Mouse (Mus musculus): ENCODE measurements around the gene Lyl1. TPM values are rescaled to one million over a fixed set of nuclear protein-coding genes. Genes with fewer than 3 reads are reported as not detected.

Lyl1 gene
- polyA plus RNA-seq (2012; rRNA removed), result 7.8 and 8.5 TPM in 2 replicates

DNA sequence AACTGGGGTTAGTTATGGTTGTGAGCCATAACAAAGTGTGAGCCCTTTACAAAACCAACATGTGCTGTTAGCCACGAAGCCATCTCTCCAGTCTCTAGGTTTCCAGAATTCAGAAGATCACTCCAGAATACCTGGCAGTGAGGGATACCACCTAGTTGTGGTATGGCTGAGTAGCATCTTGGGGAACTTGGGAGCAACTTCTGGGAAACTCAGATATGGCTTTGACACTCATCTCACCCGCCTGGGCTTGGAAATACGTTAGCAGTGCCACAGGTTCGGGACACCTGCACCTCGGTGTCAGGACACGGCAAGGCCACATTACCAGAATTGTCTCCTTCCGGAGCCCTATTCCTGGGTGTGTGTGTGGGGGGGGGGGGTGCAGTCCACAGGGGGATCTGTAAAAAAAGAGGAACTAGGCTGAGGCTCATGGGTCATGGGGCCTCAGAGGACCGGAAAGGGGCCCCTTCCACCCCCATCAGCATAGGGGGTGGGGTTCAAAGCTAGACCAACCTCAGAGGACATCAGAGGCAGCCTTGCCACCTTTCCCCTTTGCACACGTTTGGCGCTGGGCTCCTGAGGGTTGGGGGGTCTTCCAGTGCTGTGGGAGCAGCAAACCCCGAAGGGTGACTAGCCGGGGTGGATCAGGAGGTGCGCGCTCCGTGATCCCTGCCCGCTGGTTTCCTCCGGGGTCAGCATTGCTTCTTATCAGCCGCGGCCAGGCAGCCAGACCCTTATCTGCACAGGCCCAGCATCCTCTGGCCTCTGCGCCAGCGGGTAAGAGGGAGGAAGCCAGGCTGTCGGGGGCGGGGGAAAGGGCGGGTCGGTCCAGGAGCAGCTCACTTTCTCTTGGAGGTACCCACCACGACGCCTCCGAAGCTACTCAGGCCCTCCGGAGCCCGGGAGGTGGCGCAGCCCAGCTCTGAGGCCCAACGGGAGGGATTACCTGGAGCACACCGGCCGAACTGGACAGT is at the start of gene Lyl1:
Lyl1 (plus strand) TSS at position 517 of the 971 bp plus-strand sequence.
- no peak for DNase-seq (ENCODE audit: low read depth)

DNA sequence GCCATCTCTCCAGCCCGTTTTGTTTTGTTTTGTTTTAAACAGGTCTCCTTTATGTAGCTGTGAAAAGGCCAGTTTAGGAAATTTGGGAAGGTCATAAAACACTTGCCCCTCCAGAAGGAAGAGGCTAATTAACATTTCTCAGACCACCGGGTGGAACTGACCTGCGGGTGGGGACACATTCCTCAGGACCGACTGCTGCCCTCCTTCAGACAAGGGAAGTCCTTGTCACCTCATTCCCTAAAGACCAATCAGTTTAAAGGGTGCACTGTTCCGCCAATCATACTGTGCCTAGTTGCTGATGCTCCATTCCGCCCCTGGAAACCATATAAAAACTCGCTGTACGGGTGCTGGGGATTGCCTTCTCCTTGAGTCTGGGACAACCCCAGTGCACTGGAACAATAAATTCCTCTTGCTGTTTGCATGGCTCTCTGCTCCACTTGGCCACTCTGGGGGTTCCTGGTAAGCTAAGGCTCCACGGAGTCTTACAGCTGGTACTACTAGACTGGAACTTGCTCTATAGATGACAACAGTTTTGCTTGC is 48.1 kb upstream of the Lyl1 start:
- no peak for DNase-seq (ENCODE audit: low read depth)

DNA sequence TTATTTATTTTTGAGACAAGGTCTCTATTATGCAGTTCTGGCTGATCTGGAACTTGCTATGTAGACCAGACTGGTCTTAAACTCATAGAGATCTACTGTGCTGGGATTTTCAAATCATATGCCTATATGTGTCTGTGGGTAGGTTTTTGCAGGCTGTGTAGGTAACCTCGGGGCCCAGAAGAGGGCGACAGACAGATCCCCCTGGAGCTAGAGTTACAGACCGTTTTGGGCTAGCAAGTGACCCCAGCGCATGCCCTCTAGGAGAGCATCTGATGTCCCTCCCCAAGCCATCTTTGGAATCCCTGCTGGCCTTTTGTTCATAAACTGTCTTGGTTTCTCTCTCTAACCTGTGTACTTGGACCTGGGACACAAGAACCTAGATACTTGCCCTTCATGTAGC is 46.7 kb upstream of the Lyl1 start:
- DNase-seq (ENCODE audit: low read depth), result no peak

DNA sequence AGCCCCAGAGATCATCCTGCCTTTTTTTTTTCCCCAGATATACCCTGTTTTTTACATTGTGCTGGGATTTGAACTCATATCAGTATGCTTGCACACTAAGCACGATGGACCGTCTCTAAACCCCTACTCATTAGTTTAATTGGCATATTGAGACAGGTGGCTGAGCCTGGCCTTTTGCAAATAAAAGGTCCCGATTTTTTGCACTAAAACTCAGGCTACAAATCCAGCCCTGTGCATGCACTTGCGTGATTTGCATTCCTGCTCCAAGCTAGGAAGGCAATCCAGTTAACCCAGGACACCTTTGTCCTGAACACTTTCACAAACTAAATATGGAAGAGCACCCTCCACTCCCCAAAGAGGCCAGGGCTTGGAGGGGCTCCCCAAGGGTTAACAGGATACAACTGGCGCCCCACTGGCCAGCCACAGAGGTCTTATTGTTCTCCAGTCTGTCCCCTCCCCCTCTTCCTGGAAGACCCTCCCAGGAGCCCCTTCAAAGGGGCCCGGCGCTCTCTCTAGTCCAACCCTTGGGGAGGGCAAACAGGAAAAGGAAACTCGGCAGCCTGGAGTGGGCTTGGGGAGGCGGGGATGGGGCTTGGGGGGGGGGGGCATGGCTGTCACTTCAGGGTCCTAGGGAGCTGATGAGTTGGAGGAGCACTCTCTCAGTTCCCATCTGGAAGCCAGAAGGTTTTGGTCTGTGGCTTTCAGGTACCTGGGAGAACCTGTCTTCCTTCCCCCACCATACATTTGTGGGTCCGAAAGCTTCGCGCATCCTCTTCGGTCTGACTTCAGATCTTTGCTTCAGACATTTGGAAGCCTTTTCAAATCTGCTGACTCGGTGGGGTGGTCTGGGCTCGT is 45.7 kb upstream of the Lyl1 start:
- DNase-seq (ENCODE audit: low read depth), result no peak

DNA sequence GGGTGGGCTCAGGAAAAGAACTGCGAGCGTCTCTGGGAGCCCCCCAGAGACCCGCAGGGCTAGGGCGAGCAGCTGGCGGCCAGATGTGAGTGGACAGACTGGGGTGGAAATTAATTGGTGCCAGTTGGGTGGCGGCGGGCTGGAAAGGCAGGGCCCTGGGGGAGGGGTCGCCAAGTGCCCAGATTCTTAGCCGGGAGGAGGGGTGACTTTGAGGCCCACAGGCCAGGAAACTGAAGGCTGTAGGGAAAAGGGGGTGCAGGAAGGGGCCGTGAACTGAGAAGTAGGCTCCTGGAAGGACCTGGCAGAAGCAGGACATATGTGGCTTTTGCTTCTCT is 45.1 kb upstream of the Lyl1 start:
- DNase-seq (ENCODE audit: low read depth), result no peak

DNA sequence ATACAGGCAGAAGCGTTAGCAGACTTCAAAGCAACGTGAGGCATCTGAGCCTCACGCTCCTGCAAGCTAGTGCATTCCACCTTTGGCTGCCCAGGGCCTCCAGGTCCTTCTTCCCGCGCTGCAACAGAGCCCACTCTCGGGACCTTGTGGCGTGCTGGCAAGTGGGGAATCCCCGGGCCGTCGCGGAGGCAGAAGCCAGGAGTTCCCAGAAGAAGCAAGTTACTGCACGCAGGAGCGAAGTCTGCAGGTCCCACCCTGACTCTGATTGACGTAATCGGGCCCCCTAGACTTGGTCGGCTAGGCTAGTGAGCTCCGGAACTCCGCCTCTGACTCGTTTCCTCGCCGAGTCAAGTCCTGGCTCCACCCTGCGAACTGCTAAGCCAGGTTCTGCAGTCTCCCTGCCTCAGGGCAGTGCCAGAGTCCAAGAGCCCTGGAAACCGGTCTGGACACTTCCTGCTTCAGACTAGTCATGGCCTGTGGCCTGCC is 44.6 kb upstream of the Lyl1 start:
- DNase-seq (ENCODE audit: low read depth), result no peak

DNA sequence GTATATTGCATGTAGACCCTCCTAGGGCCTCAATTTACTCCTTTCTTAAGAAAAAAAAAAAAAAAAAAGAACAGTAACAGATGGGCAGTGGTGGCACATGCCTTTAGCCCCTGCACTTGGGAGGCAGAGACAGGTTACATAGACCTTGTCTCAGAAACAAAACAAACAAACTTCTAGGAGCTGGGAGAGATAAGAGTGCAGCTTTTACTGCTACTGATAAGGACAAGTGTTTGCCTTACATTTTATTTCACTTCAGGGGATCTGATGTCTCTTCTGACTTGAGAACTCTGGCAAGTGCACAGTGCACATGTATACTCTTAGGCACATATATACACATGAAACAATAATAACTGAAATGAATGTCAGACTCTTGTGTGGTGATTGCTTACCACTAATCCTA is 44.1 kb upstream of the Lyl1 start:
- no peak for DNase-seq (ENCODE audit: low read depth)

DNA sequence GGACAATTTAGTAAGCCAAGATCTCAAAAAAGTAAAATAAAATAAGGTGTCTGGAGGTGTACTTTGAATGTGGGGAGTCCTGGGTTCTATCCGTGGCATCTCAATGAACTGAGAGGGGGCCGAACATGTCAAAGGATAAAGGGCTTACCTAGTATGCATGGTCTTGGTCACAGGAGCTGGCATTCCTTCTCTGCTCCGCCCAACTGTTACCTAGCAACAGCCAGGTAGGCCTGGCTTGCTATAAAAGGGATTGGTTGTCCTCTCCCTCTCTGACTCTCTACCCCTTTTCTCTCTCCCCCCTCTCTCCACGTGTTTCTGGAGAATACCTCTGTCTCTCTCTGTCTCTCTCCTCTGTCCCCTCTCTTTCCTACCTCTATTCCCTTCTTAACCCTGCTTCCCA is 43.6 kb upstream of the Lyl1 start:
- DNase-seq (ENCODE audit: low read depth), result no peak

DNA sequence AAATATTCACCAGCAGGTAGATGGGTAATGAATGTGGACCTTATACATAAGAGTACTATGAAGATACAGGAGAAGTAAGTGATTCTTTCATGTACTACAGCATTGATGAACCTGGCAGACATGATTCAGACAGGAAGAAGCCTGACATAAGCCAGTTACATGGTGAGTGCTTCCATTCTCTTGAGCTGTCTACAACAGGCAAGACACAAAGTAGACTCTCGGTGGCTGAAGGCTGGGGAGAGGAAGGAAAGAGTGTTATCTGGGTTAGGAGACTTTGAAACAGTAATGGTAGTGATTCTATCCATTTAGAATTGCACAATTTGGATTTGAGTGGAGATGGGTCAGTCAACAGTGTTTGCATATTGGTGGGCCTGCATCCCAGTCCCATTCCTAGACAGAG is 42.3 kb upstream of the Lyl1 start:
- DNase-seq (ENCODE audit: low read depth), result no peak

DNA sequence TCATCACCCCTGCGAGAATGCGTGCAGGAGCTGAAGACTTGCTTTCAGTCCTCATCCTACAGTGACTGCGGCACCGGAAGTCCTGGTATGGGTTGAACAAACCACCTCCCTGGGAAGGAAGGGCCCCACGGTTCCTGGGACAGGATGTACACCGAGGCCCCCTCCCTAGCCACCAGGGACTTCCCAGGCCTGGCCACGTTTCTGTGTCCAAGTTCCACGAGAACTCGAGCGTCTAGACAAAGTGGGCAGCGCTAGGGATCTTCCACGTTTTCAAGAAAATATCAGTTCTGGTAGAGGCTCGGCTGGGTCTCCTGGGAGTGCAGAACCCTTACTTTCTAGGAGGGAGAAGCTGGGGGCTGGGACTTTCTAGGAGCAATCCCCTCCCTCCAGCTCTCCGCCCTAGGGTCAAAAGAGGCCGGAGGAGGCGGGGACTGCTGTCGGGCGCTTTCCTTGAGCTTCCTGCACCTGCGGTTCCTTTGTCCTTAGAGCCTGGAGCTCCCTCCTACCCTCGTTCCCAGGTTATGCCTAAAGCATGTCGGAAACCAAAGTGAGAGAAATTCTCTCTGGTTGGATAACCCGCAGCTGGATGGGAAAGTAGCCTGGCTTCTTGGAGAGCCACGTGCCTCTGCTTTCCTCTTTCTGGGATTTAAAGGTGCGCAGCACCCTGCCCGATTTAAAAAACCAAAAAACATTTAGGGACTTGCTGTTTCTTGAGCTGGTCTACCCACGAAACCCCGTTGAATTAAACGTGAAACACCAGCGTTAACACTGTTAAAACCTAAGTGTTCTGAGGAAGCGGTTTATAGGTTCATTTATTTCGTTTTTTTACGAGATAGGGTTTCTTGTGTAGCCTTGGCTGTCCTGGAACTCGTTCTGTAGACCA is 41.1 kb upstream of the Lyl1 start:
- no peak for DNase-seq (ENCODE audit: low read depth)

DNA sequence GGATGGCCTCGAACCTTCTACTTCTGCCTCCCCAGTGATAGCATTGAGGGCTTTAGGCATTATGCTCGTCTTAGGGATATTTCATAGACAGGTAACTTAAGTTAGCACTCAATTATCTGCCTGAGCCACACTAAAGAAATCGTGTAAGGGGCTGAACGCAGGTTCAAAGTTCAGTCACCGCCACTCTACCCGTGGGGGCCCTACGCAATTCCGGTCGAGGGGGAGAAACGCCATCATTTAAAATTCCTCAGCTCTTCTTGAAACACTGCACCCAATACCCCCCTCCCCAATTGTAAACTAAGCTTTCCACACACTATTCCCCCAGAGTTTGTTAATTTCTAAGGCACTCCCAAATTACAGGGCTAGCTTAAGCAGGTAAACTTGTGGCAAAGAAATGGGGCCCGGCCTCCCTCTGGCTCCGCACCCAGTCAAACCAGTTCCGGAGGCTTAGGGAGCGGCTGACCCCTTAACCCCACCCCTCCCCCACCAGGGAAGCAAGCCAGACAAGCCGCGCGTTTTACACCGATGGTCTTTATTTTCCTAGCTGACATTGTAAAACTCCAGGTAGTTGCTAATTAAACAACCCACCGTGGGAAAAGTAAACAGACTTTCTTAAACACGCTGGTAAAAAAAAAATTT is 40.3 kb upstream of the Lyl1 start:
- no peak for DNase-seq (ENCODE audit: low read depth)

DNA sequence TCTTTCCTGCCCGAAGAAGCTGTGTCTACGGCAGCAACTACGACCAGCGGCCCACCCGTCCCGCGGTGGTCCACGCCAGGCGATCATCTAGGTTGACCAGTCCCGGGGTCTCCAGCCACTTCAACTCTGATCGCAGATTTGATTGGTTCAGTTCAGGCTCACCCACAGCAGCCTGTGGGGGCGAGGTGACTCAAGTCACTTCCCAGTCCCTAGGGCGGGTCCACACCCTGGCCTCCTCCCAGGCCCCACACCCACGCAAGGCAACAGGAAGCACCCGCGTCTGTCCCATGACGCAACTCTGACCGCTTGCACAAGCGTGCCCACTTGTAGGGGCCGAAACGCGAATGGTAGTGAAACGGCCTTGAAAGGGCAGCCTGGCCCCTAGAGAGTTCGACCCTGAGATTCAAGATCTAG is 39.8 kb upstream of the Lyl1 start:
- DNase-seq (ENCODE audit: low read depth), result no peak

DNA sequence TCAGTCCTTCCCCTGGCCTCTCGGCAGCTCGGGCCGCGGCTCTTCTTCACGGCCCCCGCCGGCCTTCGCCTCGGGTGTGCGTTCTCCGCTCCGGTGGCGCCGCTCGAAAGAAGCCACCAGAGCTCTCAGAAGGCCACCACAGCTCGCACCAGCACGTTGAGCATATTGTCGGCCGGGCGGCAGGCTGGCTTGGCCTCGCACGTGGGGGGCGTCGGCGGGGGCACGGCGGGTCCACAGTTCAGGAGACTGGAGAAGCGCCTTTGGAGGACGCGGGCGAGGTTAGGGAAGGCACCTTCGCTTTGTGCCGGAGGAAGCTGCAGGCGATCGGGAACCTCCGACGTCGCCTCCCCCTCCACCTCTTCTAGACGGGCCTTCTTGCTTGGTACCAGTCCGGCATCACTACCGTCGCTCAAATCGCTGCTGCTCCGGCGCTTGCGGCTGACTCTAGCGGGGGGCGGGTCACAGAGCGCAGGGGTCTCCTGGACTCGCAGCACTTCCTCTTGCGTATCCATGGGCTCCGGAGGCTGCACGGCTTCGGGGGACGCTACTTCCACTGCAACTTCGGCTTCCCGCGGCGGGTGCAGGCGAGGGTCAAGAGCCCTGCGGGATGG is 39.2 kb upstream of the Lyl1 start:
- no peak for DNase-seq (ENCODE audit: low read depth)

DNA sequence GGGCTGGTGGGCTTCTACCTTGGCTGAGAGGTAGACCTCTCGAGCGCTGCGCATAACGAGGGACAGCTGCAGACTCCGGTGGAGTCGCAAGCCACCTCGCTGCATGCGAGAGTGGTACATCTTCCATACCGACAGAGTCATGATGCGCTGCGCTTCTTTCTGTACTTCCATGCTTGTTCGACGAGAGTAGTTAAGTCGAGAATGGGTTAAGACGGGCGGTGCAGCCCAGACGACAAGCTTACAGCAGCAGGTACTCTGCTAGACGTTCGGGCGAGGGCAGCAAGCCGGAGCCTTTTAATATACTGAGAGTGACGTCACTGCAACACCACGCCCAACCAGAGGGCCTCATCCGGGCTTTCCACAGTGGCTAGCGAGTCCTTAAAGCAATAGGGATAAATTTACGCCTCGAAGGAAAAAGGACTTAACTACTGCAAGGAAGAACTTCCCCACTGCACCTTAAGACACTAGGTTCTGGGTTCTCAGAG is 38.6 kb upstream of the Lyl1 start, which contains the start of gene Ier2:
Ier2 (minus strand) TSS at position 272 of the 485 bp plus-strand sequence.
- no peak for DNase-seq (ENCODE audit: low read depth)

DNA sequence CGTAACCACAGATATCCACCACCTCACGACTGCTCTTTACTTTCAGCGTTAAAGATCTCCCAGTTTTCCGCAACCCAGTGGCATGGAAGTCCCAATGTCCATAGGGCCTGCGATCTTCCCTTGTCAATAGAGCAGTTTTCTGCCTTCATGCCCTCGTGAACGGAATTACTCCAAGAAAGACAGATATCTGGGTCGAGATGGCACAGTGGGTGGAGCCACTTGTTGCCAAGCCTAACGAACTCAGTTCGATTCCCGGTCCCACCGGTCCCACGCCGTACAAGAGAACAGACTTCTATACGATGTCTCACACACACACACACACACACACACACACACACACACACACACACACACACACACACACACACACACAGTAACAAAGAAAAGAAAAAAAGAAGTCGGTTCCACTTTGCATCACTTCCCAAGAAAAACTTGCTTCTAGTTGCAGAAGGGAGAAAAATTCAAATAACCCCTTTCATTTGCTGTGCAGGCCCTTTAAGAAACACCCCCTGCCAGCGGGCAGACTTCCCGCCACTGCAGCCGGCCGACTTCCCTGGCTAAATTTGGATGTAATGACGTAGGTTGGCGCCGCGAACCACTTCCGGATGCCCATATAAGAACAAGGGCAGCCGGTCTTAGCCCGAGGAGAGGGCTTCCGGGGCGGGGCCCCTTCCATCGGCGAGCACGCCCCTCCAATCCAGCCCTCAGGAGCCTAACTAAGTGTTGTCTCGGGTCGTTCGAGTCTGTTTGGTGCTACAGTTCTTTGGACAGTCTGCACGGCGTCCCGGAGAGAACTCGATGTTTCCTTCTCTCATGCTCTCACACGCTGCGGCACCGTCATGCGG is 37.6 kb upstream of the Lyl1 start:
- no peak for DNase-seq (ENCODE audit: low read depth)

DNA sequence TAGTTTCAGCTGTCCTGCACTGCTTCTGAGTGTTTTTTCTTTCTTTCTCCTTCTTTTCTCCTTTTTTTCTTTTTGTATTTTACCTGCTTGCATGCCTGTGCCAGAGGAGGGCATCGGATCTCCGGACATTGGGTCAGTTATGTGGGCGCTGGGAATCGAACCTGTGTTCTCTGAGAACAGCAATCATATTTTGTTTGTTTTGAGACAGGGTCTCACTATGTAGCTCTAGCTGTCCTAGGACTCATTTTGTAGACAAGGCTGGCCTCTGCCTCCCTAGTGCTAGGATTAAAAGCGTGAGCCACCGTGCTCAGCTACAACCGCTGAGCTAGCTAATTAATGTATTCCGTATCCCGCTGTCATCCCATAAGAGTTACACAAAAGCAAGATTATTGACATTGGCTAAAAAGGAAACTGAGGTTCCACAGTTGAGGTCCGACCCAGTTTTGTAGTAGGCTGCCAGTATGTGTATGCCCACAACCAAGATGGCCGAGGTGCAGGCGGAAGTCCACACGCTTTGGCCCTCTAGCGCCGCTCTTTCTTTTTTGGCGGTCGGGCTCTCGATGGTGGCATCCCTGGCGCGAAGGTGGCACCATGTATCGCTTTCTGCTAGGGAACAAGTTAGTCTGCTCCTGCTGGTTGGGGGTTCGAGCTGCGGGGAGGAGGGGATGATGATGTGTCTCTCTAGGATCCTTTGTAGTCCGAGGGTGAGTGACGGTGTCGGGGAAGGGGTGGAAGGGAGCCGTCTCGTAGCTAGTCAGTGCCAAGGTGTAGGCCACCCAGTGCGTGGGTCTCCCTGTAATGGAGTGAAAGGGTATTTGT is 36.5 kb upstream of the Lyl1 start:
- no peak for DNase-seq (ENCODE audit: low read depth)

DNA sequence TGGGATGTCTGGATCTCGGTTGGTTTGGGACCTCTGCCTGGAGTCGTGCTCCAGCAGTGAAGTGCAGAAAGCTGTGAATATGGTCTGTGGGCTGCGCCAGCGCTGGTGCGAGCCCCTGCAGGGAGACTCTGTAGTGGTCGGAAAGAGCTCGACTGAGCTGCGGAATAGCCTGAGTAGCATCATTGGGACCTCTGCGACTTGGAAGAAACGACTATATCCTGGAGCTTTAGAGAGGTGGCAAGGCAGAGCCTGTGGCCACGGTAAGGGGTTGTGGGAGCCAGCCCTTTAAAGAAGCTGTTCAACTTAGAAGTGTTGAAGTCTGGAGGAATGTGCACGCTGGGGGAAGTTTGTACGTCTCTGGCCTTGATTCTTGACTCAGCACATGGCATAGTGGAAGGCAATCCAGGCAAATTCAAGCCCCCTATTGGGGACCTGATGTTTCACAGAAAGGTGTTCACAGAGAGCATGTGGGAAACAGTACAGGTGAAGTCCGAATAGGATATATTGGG is 35.8 kb upstream of the Lyl1 start:
- no peak for DNase-seq (ENCODE audit: low read depth)

DNA sequence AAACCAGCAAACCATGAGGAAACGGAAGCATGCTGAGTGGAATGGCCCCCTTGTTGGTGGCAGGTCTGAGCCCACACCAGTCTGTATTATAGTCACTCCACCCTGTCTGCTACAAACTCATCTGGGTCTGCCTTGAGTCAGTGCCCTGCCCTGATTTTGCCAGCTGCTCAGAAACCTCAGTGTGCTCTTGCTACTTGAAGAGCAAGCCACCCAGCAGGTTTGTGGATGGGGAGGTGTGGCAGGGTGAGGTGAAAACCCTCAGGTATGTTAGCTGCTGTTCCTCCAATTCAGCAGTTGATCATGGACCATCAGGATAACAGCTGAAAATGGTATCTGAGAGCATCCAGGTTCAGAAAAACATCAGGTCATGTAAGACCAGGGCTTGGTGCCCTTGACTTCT is 33.2 kb upstream of the Lyl1 start:
- no peak for DNase-seq (ENCODE audit: low read depth)

Data from gonadal fat pad, adult 2 months (tissue).